Mouse (Mus musculus) small intestine, adult 2 months (tissue): ENCODE measurements around the gene Tpt1. TPM values are rescaled to one million over a fixed set of nuclear protein-coding genes. Genes with fewer than 3 reads are reported as not detected.

Experiments used
- H3K27ac ChIP-seq: fragments of 200-500 bp; 2 replicates; pipeline ENCODE4 v1.5.1; 2012; ENCODE audit warnings: low read depth, low read length, control low read depth, inconsistent platforms; ENCODE audit not compliant: insufficient read depth
- H3K27me3 ChIP-seq: fragments of 200-500 bp; 2 replicates; pipeline ENCODE4 v1.6.1; 2012; ENCODE audit warnings: mild to moderate bottlenecking, moderate library complexity, low read length, inconsistent platforms; ENCODE audit not compliant: control insufficient read depth, insufficient read depth
- H3K36me3 ChIP-seq: fragments of 200-500 bp; 2 replicates; pipeline ENCODE4 v1.6.1; 2012; ENCODE audit warnings: mild to moderate bottlenecking, low read length, control low read depth, inconsistent platforms; ENCODE audit not compliant: control insufficient read depth, insufficient read depth
- H3K4me1 ChIP-seq: fragments of 200-500 bp; 2 replicates; pipeline ENCODE4 v1.6.1; 2012; ENCODE audit warnings: low read length, inconsistent platforms, mixed read lengths; ENCODE audit not compliant: control insufficient read depth, insufficient read depth, insufficient read length
- H3K4me3 ChIP-seq: fragments of 200-500 bp; 2 replicates; pipeline ENCODE4 v1.5.1; 2012; ENCODE audit warnings: low read depth, mild to moderate bottlenecking, control low read depth, inconsistent platforms, low read length, moderate library complexity
- CTCF ChIP-seq: fragments of 200-500 bp; IDR thresholded peaks from 2 replicates; pipeline ENCODE4 v1.5.1; 2012; ENCODE audit warnings: low read depth, mild to moderate bottlenecking, control low read depth, inconsistent platforms, low read length, moderate library complexity, mixed read lengths; ENCODE audit not compliant: insufficient replicate concordance, insufficient read length; ENCODE audit errors: extremely low read depth
- POLR2A ChIP-seq: fragments of 200-500 bp; IDR thresholded peaks from 2 replicates; pipeline ENCODE4 v1.6.1; 2012; ENCODE audit warnings: low read depth, mild to moderate bottlenecking, control low read depth, inconsistent platforms, low read length, moderate library complexity
- WGBS: fragments of 180-500 bp; shearing (Covaris S2); methylation state at CpG from one replicate; pipeline ENCODE4 v1.1.7; 2018; 5-methylcytosine and 5-hydroxymethylcytosine counted together
- polyA plus RNA-seq: library from polyadenylated mRNA; depleted of rRNA; stranded (reverse); fragments of >200 nt; gene quantifications from 2 replicates; pipeline ENCODE4 v1.2.3, GENCODE M21; 2012

The Tpt1 gene
- polyA plus RNA-seq, 1 experiment: 1,973 TPM

DNA sequence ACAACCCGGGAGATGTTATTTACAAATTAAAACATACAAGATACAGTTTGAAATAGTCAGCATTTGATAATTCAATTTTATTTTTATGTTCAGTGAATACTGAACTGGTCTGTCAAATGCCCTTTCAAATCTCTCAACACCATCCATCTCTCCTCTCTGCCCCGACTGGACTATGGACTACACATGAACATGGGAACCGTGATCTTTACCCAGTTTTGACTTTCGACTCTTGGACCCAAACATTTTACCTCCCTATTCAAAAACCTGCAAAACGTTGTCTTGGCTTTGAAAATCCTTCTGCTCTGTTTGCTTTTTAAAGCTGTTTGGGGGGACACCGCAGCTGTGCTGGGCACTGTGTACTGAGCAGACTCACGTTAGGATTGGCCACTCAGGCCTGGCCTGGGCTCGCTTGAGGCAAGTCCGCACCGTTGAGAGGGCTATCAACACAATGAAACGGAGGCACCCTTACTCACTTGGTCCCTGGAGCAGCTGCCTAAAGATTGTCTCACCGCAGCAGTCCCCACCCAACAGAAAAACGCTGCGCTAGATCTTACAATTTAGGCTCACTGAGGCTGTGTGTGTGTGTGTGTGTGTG is 25.0 kb downstream of the Tpt1 start:
- Histone ChIP-seq H3K27ac (no peak overlapping the region), H3K4me1 (no peaks in the 10 kb centered on the region), H3K36me3 (no peaks in the 10 kb centered on the region), H3K4me3 (no peak overlapping the region), H3K27me3 (no peaks in the 10 kb centered on the region)
- TF ChIP-seq POLR2A (no peak), CTCF (no peak)
- WGBS: 79% methylated on average over 14 of the region's 14 CpGs

- WGBS: 36% methylated on average over 8 of the region's 10 CpGs
- Histone ChIP-seq H3K27me3 (no peaks in the 10 kb centered on the region), H3K4me1 (no peaks in the 10 kb centered on the region)
Measured at GRCm38 (mm10) chr14:75870631-75871030, 25.7 kb downstream of the Tpt1 start.

DNA sequence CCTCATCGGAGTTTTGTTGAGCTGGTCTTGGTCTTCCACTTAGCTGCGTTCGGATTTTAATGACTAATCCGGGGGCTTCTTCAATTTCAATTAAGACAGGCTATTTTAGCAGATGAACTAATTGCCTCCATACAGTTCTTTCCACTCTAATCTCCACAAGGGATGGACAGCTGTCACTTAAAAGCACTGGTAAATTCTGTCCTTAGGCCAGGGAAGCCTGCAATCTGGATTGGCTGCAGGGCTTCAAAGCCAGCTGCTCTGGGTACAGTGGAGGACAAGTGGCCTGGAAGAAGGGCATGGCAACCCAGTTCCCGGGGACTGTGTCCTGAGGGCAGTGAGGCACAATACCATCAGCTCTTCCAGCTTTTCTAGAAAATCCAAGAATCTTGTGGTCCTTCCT is 26.2 kb downstream of the Tpt1 start:
- WGBS: 19% methylated on average over 4 of the region's 5 CpGs

More at GRCm38 (mm10) chr14:75870631-75871030, 25.7 kb downstream of the Tpt1 start:
- TF ChIP-seq POLR2A (no peak), CTCF (peak; percentile 17; the same call in 1 of the 2 replicates)
- H3K36me3 ChIP-seq: no peaks in the 10 kb centered on the region
- H3K27ac ChIP-seq: no peak overlapping the region
- H3K4me3 ChIP-seq: no peak overlapping the region

GRCm38 (mm10) chr14:75871750-75872149 is 26.9 kb downstream of the Tpt1 start:
- WGBS: 96% methylated on average over 4 of the region's 4 CpGs
- Histone ChIP-seq H3K27ac (no peak overlapping the region), H3K4me3 (no peak overlapping the region), H3K4me1 (no peaks in the 10 kb centered on the region), H3K27me3 (no peaks in the 10 kb centered on the region), H3K36me3 (no peaks in the 10 kb centered on the region)
- TF ChIP-seq CTCF: no peak

More for the DNA sequence above, 26.2 kb downstream of the Tpt1 start:
- Histone ChIP-seq H3K36me3 (no peaks in the 10 kb centered on the region), H3K4me3 (no peak overlapping the region), H3K4me1 (no peaks in the 10 kb centered on the region), H3K27ac (no peak overlapping the region), H3K27me3 (no peaks in the 10 kb centered on the region)
- TF ChIP-seq CTCF (no peak), POLR2A (no peak)

DNA sequence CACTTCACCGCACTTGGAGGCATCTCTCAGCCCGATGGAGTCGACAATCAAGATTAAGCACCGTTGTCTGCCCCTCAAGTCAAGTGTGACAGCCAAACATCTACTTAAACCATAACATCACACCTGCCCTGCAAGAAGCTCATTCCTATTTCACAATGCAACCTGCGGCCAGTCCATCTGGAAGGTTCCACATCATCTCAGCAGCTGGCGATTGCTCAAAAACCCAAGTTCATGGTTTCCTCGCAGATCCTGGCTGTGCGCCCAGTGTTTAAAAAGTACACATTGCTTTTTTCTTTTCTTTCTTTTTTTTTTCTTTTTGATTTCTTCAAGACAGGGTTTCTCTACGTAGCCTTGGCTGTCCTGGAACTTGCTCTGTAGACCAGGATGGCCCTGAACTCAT is 28.7 kb downstream of the Tpt1 start:
- TF ChIP-seq CTCF (no peak), POLR2A (no peak)
- Histone ChIP-seq H3K4me1 (no peaks in the 10 kb centered on the region), H3K27me3 (no peaks in the 10 kb centered on the region), H3K36me3 (no peaks in the 10 kb centered on the region), H3K4me3 (no peak overlapping the region), H3K27ac (no peak overlapping the region)
- 34% methylated on average over 9 of the region's 9 CpGs for WGBS

DNA sequence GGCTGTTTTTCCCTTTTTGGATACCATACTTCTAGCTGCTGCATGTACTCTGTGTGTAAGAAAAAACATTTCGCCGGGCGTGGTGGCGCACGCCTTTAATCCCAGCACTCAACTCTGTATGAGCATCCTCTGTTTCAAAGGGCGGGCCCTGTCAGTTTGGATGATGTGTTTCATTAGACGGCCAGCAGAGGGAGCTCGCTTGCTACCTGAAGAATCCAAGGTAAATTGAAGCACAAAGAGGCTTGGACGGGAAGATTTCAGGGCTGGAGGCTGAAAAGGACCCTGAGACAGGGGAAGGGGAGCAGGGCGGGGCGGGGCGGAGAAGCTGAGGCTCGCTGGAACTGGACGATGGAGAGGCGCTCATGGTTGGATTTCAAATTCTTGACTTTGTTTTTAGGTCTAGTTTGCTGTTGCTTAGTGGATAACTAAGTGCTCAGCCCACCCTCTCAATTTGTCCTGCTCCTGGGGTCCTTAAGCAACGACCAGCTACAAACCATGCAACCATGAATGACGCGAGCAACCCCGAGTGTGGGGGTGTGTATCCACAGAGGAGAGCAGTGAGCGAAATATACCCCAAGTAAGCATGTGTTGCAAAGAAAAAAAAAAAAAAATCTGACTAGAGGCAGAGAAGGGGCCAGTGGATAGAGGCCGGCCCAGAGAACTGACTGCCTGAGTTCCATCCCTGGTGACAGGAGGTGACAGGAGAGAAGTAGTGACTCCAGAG is 31.6 kb downstream of the Tpt1 start:
- no peaks in the 10 kb centered on the region for H3K36me3 ChIP-seq
- H3K4me1 ChIP-seq: no peaks in the 10 kb centered on the region
- no peak overlapping the region for H3K27ac ChIP-seq
- no peak overlapping the region for H3K4me3 ChIP-seq
- no peaks in the 10 kb centered on the region for H3K27me3 ChIP-seq
- WGBS: 13% methylated on average over 21 of the region's 21 CpGs
- peak; percentile 86; the same call in 1 of the 2 replicates for TF ChIP-seq CTCF
- no peak for TF ChIP-seq POLR2A

DNA sequence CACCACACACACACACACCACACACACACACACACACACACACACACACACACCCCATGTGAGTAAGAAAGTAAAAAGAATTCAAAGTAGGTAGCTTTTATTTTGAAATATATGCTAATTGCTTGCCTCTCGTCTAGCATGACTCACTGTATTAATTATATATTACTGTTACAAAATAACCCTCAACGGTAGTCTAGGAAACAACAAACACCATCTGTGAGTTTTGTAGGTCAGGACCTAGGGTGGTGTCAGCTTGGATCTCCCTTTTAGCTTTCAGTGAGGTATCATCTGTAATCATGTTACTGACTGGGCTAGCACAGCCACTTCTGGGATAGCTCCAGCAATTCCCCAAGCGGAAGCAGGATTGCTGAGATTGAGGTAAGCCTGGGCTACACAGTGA is 32.4 kb downstream of the Tpt1 start:
- Histone ChIP-seq H3K4me1 (no peaks in the 10 kb centered on the region), H3K27me3 (no peaks in the 10 kb centered on the region), H3K4me3 (no peak overlapping the region), H3K36me3 (no peaks in the 10 kb centered on the region), H3K27ac (no peak overlapping the region)
- TF ChIP-seq POLR2A (no peak), CTCF (no peak)
- WGBS: 58% methylated on average over 3 of the region's 3 CpGs
